Mouse (Mus musculus) thymus, postnatal 36 days (tissue): ENCODE results near the gene Borcs6.

ENCODE experiments used
- DNase-seq, 2 experiments: peaks; one replicate each; pipeline ENCODE4 v3.0.0; 2022; ENCODE audit warnings: mixed read lengths in 2 of 2

Gene Borcs6

GRCm38 (mm10) chr11:69071262-69071661, 11.7 kb downstream of the Borcs6 start:
- no peak for DNase-seq

DNA sequence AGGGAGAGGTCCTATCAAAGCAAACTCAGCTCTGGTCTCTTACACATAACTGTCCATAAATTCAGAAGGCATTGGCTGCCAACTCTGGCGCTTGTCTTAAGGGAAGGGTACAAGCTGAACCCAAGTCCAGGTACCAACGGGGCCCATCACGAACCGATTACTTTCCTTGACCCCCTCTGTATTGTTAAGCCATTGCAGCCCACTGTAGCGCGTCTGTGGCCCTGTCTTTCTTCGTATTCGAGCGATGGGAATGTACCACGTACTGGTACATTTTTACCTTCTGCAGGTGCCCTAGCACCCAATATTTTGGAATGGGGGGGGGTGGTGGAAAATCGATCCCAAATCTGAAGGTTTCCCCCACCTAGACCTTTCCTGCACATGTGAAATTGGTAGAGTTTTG, 12.7 kb downstream of the Borcs6 start:
- no peak for DNase-seq

GRCm38 (mm10) chr11:69072666-69073064, 13.1 kb downstream of the Borcs6 start:
- DNase-seq, result no peak

GRCm38 (mm10) chr11:69073065-69073888, 13.8 kb downstream of the Borcs6 start:
- DNase-seq, result peak; percentile 70 to 76

DNA sequence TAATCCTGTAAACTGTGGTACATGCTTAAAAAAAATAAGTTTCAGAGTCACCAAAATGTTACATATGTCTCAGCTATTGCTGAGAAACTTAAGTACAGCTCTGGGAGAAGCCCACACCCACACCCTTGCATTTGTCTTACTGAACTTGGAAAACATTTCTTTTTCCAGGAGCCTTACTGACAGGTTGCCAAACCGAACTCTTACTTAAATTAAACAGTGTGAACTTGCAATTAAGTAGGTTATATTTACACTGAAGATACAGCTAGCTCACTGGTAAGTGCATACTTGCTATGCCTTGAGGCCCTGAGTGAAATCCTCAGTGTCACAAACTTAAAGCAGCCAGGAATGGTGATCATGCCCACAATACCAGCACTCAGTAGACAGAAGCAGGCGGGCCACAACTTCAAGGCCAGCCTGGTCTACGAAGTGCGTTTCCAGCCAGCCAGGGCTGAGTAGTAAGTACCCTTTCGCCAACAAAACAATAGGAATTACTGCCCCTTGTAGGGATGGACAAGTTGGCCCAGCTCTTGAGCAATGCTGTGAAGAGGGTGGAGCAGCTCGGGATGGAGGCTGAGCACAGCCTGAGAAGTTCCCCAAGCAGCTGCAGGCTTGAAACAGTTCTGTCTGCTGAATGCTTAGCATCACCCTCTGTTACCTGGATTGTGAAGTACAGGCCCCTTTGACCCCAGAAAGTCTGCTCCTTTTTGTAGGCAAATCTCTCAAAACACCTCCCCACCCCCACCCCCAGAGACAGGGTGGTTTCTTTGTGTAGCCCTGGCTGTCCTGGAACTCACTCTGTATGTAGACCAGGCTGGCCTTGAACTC, 14.6 kb downstream of the Borcs6 start:
- no peak for DNase-seq

- DNase-seq, result no peak
Observed at GRCm38 (mm10) chr11:69074776-69075069, 15.2 kb downstream of the Borcs6 start.

GRCm38 (mm10) chr11:69075764-69076479, 16.4 kb downstream of the Borcs6 start:
- no peak for DNase-seq

- no peak for DNase-seq
Observed at GRCm38 (mm10) chr11:69076572-69076971, 17.1 kb downstream of the Borcs6 start.

- no peak for DNase-seq
Observed at GRCm38 (mm10) chr11:69077316-69077715, 17.8 kb downstream of the Borcs6 start.

- DNase-seq, result no peak
Observed at GRCm38 (mm10) chr11:69078041-69078440, 18.5 kb downstream of the Borcs6 start.

DNA sequence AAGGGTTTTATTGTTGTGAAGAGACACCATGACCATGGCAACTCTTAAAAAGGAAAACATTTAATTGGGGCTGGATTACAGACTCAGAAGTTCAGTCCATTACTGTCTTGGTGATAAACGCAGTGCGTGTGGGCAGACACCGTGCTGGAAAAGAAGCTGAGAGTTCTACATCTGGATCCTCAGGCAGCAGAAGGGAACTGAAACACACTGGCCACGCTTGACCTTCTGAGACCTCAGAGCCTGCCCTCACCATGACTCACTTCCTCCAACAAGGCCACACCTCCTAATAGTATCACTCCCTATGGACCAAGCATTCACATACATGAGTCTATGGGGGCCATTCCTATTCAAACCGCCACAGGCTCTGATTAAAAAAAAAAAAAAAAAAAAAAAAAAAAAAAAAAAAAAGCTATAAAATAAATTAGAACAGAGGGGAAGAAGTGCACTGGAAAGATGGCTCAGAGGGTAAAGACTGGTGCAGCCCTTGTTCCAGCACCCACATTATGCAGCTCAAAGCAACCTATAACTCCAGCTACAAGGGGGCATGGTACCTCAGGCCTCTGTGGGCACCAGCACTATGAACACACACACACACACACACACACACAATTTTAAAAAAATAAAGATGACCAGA, 19.4 kb downstream of the Borcs6 start:
- no peak for DNase-seq

DNA sequence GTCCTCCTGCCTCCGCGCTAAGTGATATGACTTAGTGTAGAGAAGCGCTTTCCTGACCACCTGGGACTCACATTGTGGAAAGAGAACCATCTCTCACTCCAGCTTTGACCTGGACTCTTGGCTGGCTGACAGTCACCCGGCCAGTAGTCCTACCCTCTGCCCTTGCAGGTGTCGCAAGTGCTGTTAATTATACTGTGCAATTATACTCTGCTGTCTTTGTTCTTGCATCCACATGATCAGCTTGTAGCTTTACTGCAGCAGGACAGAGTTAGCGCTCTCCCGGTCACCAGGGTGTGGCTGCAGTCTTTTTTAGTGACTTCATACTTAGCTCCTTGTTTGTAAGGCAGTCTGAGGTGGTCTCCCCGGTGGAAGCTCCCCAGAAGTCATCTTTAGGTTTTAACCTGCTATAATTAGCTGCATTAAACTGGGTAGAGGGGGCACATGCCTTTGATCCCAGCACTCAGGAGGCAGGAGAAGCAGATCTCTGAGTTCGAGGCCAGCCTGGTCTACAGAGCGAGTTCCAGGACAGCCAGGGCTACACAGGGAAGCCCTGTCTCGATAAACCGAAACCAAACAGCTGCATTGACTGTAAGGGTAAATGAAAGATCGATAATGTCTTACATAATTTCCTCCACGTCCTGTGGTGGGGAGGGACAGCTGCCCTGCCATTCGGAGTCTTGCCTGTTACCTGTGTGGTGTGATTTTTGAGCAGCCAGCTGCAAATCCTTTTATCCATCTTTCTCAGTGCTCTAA, 20.8 kb downstream of the Borcs6 start:
- DNase-seq, result no peak

DNA sequence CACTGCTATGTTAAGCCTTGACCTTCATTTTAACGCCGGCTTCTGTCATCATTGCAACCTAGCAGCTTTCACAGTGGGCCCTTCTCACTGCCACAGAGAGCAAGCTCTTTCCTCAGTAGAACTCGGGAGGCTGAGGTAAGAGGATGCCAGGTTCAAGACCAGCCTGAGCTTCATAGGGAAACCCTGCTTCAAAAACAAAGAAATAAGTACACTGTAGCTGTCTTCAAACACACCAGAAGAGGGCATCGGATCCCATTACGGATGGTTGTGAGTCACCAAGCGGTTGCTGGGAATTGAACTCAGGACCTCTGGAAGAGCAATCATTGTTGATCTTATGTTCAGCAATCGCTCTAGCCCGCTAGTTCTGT, 21.3 kb downstream of the Borcs6 start:
- DNase-seq, result no peak

GRCm38 (mm10) chr11:69081613-69082012, 22.1 kb downstream of the Borcs6 start:
- no peak for DNase-seq

DNA sequence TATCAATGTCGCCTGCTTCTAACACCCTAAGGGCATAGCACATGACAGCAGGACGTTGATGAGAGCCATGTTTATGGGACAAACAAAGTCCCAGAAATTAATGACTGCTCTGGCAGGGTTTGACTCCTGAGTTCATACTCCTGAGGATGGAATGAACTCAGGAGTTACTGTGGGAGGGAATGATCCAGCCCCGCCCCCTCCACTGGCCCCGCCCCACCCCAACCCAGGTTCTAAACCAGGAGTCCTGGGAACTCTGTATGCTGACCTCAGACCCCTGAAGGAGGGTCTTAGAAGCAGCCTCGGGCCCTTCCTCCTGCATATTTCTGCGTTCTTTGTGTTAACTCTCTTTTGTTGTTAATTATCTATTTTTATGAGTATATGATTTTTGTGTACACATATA, 26.1 kb downstream of the Borcs6 start:
- DNase-seq, result no peak

GRCm38 (mm10) chr11:69086390-69086789, 26.9 kb downstream of the Borcs6 start:
- no peak for DNase-seq

DNA sequence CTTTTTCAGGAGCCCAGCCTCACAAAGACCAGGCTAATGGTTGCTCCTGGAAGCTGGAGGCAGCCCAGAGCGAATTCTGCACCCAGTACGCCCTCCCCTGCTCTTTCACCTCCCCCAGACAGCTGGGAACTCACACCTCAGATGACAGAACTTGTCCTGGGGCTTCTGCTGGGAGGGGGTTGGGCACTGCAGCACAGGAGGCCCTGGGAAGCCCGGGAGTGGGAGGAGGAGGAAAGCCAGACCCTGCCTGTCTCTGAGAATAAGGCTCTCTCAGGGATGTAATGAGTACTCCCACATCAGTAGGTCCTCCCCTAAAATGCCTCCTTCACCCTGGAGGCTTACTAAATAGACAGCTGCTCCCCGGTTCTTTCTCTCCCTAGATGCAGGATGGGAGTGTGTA, 27.6 kb downstream of the Borcs6 start:
- DNase-seq, result no peak

GRCm38 (mm10) chr11:69087597-69087996, 28.1 kb downstream of the Borcs6 start:
- DNase-seq, result no peak

DNA sequence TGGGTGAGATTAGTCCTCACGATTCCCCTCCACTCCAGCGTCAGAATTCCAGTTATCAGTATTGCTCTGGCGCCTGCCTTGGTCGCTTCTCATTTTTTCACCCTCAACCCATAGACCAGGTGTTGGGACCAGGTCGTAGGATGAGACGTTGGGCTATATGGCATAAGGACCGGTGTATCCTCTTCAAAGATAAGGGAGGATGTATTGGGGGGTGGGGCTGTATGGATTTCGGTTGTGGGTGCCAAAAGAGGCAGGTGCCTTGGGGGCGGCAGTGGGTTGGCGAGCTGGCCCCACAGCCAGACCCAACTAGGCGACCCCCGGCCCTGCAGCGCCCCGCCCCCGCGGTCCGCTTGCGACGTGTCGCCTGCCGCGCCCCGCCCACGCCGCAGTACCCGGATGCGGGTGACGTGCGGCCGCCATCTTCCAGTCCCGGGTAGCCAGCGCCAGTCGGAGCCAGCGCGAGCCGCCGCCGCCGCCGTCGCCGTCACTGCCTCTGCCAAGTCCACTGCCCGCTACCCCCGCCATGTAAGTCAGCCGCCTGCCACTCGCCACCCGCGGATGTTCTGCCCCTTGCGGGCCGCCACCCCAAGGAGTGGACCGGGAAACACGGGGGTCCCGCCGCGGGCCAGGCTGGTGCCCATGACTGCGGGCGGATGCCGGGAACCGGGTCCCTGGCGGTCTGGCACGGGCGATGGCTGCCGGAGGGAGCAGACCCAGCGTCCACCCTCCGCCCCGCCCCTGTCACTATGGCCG, 28.8 kb downstream of the Borcs6 start, which contains the start of gene Vamp2:
Gene Vamp2 (plus strand): TSS at position 388 of the 753 bp plus-strand sequence.
- DNase-seq, result peak; percentile 88 to 92

- peak; percentile 23 to 46 for DNase-seq
Observed at GRCm38 (mm10) chr11:69088856-69089615, 29.5 kb downstream of the Borcs6 start.
